Mouse (Mus musculus) monocyte, adult 59 days (primary cell): Measurements from ENCODE around the gene Sephs2. TPM values are rescaled to one million over a fixed set of nuclear protein-coding genes. Genes with fewer than 3 reads are reported as not detected.

ENCODE experiments used
- total RNA-seq, 2 experiments: library from RNA; stranded (reverse); gene quantifications; one replicate each; pipeline ENCODE4 v1.2.4; 2023

Gene Sephs2
- total RNA-seq, result 10 to 100 TPM; 66.0 to 73.4 TPM

DNA sequence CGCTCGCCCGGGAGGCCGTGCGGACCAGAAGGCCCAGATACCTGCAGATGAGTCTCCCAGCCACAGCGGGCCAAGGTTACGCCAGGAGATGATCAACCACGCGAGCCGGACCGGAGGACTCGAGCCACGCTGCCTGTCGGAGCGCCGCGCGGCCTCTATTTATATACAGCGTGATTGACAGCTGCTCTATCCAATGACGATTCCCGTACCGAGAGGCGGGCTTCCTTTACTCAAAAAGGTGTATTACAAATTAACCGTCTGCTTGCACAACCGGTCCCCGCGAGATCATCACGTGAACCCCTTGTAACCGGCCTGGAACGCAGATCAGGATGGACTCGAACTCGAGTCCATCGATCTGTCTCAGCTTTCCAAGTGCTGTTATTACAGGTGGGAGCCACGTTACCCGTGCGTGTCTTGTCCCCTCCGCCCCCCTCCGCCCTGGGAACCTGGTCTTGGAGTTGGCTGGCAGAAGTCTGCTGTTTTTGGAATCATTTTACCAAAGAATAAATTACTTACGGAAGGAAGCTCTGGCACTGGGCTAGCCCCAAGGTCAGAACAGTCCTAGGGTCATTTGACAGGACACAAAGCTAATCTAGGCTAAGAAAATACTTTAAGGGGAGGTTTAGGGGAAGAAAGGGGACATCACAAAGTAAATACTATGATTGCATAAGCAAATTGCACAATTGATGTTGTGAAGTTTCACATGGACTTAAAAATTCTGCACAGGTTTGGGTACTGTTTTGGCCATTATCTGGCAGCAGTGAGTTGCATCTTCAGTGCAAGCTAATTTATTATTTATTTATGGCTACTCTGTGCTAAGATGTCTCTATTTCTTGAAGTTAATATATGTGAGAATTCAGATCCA, at the start of gene Sephs2:
Gene Sephs2 (minus strand): TSS at position 131 of the 865 bp plus-strand sequence.

DNA sequence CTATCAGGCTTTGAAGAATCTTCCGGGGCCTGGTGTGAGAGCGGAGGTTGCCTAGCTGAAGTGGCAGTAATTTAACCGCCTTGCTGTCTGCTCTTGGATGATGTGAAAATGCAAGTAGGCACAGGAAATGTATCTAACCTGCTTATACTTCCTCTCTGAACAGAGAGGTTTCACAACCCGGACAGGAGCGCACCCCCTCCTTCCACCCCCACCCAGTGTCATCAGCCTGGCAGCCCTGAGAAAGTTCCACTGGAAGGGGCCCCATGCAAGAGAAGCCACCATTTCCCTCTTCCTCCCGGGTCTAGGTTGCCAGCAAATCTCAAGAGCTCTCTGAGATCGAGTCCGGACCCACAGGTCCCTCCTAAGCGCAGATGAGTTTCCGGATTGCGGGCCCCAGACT, 22.2 kb upstream of the Sephs2 start, which contains the start of gene Itgal:
Gene Itgal (plus strand): TSS at position 163 of the 400 bp plus-strand sequence.

GRCm38 (mm10) chr7:127260309-127261111, 13.3 kb downstream of the Sephs2 start, which contains the start of gene Dctpp1:
Gene Dctpp1 (minus strand): TSS chr7:127260709.

GRCm38 (mm10) chr7:127243870-127244657, 29.8 kb downstream of the Sephs2 start, which contains the start of gene Zfp771:
Gene Zfp771 (plus strand): TSS chr7:127244274.

DNA sequence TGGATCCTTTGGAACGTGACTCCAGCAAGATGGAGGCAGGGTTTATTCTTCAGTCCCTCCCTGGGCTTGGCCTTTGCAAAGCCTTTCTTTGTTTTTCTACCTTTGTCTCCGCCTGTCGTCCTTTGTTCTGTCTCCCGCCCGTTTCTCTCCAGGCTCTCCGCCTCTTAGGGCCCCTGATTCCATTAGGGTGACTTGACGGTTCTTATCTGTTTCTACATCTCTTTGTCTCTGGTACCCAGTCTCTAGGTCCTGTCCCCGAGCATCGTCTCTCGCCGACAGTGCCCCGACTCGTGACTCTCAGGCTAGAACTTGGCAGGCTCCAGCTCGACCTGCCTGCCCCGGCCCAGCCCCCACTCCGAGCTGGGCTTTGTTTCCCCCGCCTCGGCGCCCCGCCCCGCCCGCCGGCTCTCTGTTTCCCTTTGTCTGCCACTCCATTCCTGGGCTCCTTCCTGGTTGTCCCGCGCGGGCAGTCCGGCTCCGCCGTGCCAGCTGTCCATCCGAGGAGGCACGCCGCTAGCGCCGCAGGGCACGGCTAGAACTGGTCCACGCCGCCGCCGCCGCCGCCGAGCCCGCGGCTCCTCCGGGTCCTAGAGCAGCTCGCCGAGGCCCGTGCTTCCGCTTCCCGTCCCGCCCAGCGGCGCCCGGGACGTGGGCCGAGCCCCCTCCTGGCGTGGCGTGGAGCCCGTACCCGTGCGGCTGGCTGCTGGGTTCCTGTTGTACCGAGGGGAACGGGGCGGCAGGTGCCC, 41.1 kb downstream of the Sephs2 start, which contains the start of the genes Zfp553 and Sept1:
Gene Zfp553 (plus strand): TSS at position 440 of the 746 bp plus-strand sequence.
Gene Sept1 (minus strand): TSS at position 509 of the 746 bp plus-strand sequence.

Other genes starting within 250 kb of the Sephs2 start
- 100 to 1,000 TPM; 166 to 172 TPM for gene Maz, start 247.0 kb downstream of the Sephs2 start, total RNA-seq
- gene Kif22, start 231.6 kb downstream of the Sephs2 start, total RNA-seq, result 1 to 10 TPM; 1.7 to 2.3 TPM
- under 1 TPM in 1 of 2 experiments, not detected in 1; 0.85 TPM for gene Zg16, start 186.7 kb downstream of the Sephs2 start, total RNA-seq
- gene AI467606, start 182.7 kb downstream of the Sephs2 start, total RNA-seq, result 10 to 100 TPM; 64.8 to 66.9 TPM
- gene Qprt, start 151.8 kb downstream of the Sephs2 start, total RNA-seq, result 10 to 100 TPM; 10.5 to 12.1 TPM
- gene Spn, start 136.2 kb downstream of the Sephs2 start, total RNA-seq, result 100 to 1,000 TPM; 289 to 346 TPM
- 10 to 100 TPM; 52.2 to 60.9 TPM for gene Cd2bp2, start 78.0 kb downstream of the Sephs2 start, total RNA-seq
- gene Tbc1d10b, start 65.6 kb downstream of the Sephs2 start, total RNA-seq, result 100 to 1,000 TPM in 1 of 2 experiments, 10 to 100 TPM in 1; 94.8 to 106 TPM
- gene Mylpf, start 65.2 kb downstream of the Sephs2 start, total RNA-seq, result not detected
- gene Zfp553, start 41.0 kb downstream of the Sephs2 start, total RNA-seq, result 1 to 10 TPM; 4.5 TPM
- 1 to 10 TPM; 5.4 to 5.5 TPM for gene Sept1, start 40.9 kb downstream of the Sephs2 start, total RNA-seq
- 1 to 10 TPM; 7.0 to 8.8 TPM for gene Zfp771, start 29.8 kb downstream of the Sephs2 start, total RNA-seq
- gene Dctpp1, start 13.3 kb downstream of the Sephs2 start, total RNA-seq, result 10 to 100 TPM; 15.2 to 17.6 TPM
- 100 to 1,000 TPM; 900 to 916 TPM for gene Itgal, start 22.2 kb upstream of the Sephs2 start, total RNA-seq
- 1 to 10 TPM; 6.1 to 7.0 TPM for gene Zfp768, start 71.5 kb upstream of the Sephs2 start, total RNA-seq
- 1 to 10 TPM; 8.8 to 9.0 TPM for gene Zfp747, start 102.0 kb upstream of the Sephs2 start, total RNA-seq
- gene 9130019O22Rik, start 113.1 kb upstream of the Sephs2 start, total RNA-seq, result 1 to 10 TPM; 2.4 TPM
- 1 to 10 TPM; 1.7 to 2.9 TPM for gene E430018J23Rik, start 119.6 kb upstream of the Sephs2 start, total RNA-seq
- gene Zfp764, start 132.8 kb upstream of the Sephs2 start, total RNA-seq, result 1 to 10 TPM; 5.4 to 6.3 TPM
- 10 to 100 TPM in 1 of 2 experiments, 1 to 10 TPM in 1; 7.4 to 15.1 TPM for gene Zfp688, start 148.0 kb upstream of the Sephs2 start, total RNA-seq
- 1 to 10 TPM; 2.3 to 3.3 TPM for gene Zfp689, start 175.1 kb upstream of the Sephs2 start, total RNA-seq
- 100 to 1,000 TPM; 125 to 128 TPM for gene Prr14, start 185.6 kb upstream of the Sephs2 start, total RNA-seq
- gene Fbrs, start 205.1 kb upstream of the Sephs2 start, total RNA-seq, result 100 to 1,000 TPM; 278 to 299 TPM
- gene Srcap, start 237.9 kb upstream of the Sephs2 start, total RNA-seq, result 100 to 1,000 TPM; 120 to 128 TPM
- gene Gm42715, start 245.5 kb upstream of the Sephs2 start, total RNA-seq, result 10 to 100 TPM; 21.9 to 24.4 TPM